Mouse (Mus musculus): ENCODE results near the gene Spg20.

- no peak for TF ChIP-seq POLR2A (IDR thresholded peaks at IDR 0.05; ENCODE audit: low read depth, low read length)
- no peak for TF ChIP-seq CTCF (conservative IDR thresholded peaks at IDR 0.05; ENCODE audit: insufficient read depth, insufficient read length, low read depth, low read length)
Observed at GRCm38 (mm10) chr3:55115989-55116388, 4.1 kb downstream of the Spg20 start.

Data from kidney, adult 2 months (tissue).